Mouse (Mus musculus): Measurements from ENCODE around the gene A930017K11Rik. TPM values are rescaled to one million over a fixed set of nuclear protein-coding genes. Genes with fewer than 3 reads are reported as not detected.

A930017K11Rik gene
- polyA plus RNA-seq (2012; rRNA removed): 0.10 TPM in 2 replicates

GRCm38 (mm10) chr17:25951803-25952623 lies at the start of gene A930017K11Rik:
Gene A930017K11Rik (minus strand): TSS chr17:25952565.

GRCm38 (mm10) chr17:25985306-25986294 lies 33.2 kb upstream of the A930017K11Rik start, which contains the start of gene Capn15:
Gene Capn15 (minus strand): TSS chr17:25985796.

GRCm38 (mm10) chr17:25944366-25945163 lies 7.8 kb downstream of the A930017K11Rik start, which contains the start of the genes Pigq and Nhlrc4:
Gene Pigq (minus strand): TSS chr17:25944936.
Gene Nhlrc4 (minus strand): TSS chr17:25944961.

DNA sequence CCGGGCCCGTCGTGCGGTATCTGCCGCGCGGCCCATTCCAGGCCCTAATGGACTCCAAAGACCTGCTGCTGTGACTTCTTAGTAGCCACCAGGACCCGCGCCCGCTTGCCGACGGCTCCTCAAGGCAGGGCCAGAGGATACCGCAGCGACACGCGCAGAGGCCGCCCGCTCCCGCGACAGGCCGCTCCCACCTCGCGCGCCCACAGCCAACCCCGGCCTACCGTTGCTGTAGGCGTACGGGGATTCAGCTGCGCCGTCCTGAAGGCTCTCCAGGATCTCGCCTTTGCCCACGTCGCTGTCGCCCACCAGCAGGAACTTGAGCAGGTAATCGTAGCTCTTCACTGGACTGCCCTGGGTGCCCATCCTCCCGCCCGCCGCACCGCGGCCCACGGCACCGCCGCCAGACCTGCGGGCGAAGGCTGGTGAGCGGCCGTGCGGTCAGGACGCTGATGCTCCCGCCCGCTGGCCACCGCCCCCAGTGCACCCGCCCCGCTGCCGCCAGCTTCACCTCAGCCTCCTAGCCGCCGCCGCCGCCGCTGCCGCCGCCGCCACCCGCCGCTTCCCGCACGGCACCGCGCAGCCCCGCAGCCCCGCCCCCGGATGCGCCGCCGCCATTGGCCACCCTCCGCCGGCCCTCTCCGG lies 33.1 kb downstream of the A930017K11Rik start, which contains the start of gene Rab40c:
TSS of gene Rab40c (minus strand) at position 584 of the 642 bp plus-strand sequence.

Other genes with a start within 250 kb of the A930017K11Rik start
- gene Gng13, start 235.4 kb downstream of the A930017K11Rik start, polyA plus RNA-seq (2012; rRNA removed): 0.26 and 0.48 TPM in 2 replicates
- gene Chtf18, start 225.1 kb downstream of the A930017K11Rik start, polyA plus RNA-seq (2012; rRNA removed): 32.4 and 35.5 TPM in 2 replicates
- gene Rpusd1, start 224.9 kb downstream of the A930017K11Rik start, polyA plus RNA-seq (2012; rRNA removed): 18.4 and 32.8 TPM in 2 replicates
- gene Mslnl, start 216.5 kb downstream of the A930017K11Rik start, polyA plus RNA-seq (2012; rRNA removed): 0.02 and 0.05 TPM in 2 replicates
- 0.12 and 0.66 TPM in 2 replicates for gene Msln, start 198.2 kb downstream of the A930017K11Rik start, polyA plus RNA-seq (2012; rRNA removed)
- 16.3 and 21.2 TPM in 2 replicates for gene Narfl, start 178.8 kb downstream of the A930017K11Rik start, polyA plus RNA-seq (2012; rRNA removed)
- 111 and 132 TPM in 2 replicates for gene Haghl, start 166.9 kb downstream of the A930017K11Rik start, polyA plus RNA-seq (2012; rRNA removed)
- 0.09 and 0.10 TPM in 2 replicates for gene Ccdc78, start 166.0 kb downstream of the A930017K11Rik start, polyA plus RNA-seq (2012; rRNA removed)
- 88.5 and 121 TPM in 2 replicates for gene Fam173a, start 159.7 kb downstream of the A930017K11Rik start, polyA plus RNA-seq (2012; rRNA removed)
- gene AC134908.4, start 156.9 kb downstream of the A930017K11Rik start, polyA plus RNA-seq (2012; rRNA removed): 0.35 TPM in 1 of 2 replicates, not detected in the other
- 185 and 306 TPM in 2 replicates for gene Metrn, start 155.4 kb downstream of the A930017K11Rik start, polyA plus RNA-seq (2012; rRNA removed)
- gene Fbxl16, start 143.5 kb downstream of the A930017K11Rik start, polyA plus RNA-seq (2012; rRNA removed): 22.0 and 23.9 TPM in 2 replicates
- gene Wdr24, start 128.9 kb downstream of the A930017K11Rik start, polyA plus RNA-seq (2012; rRNA removed): 31.7 and 41.2 TPM in 2 replicates
- 40.7 and 69.5 TPM in 2 replicates for gene Jmjd8, start 123.7 kb downstream of the A930017K11Rik start, polyA plus RNA-seq (2012; rRNA removed)
- gene Stub1, start 119.2 kb downstream of the A930017K11Rik start, polyA plus RNA-seq (2012; rRNA removed): 262 and 275 TPM in 2 replicates
- 10.0 and 12.2 TPM in 2 replicates for gene Rhbdl1, start 115.3 kb downstream of the A930017K11Rik start, polyA plus RNA-seq (2012; rRNA removed)
- 4.6 and 8.4 TPM in 2 replicates for gene Gm20683, start 110.8 kb downstream of the A930017K11Rik start, polyA plus RNA-seq (2012; rRNA removed)
- 83.1 and 93.9 TPM in 2 replicates for gene Rhot2, start 107.7 kb downstream of the A930017K11Rik start, polyA plus RNA-seq (2012; rRNA removed)
- 66.2 and 66.6 TPM in 2 replicates for gene Wdr90, start 91.1 kb downstream of the A930017K11Rik start, polyA plus RNA-seq (2012; rRNA removed)
- gene Mcrip2, start 83.8 kb downstream of the A930017K11Rik start, polyA plus RNA-seq (2012; rRNA removed): 7.2 and 8.3 TPM in 2 replicates
- 62.4 and 68.5 TPM in 2 replicates for gene Mettl26, start 77.5 kb downstream of the A930017K11Rik start, polyA plus RNA-seq (2012; rRNA removed)
- gene Wfikkn1, start 71.7 kb downstream of the A930017K11Rik start, polyA plus RNA-seq (2012; rRNA removed): 1.1 and 1.2 TPM in 2 replicates
- 37.2 and 44.0 TPM in 2 replicates for gene Rab40c, start 32.8 kb downstream of the A930017K11Rik start, polyA plus RNA-seq (2012; rRNA removed)
- 78.0 and 105 TPM in 2 replicates for gene Pigq, start 7.6 kb downstream of the A930017K11Rik start, polyA plus RNA-seq (2012; rRNA removed)
- gene Nhlrc4, start 7.6 kb downstream of the A930017K11Rik start, polyA plus RNA-seq (2012; rRNA removed): 0.52 and 0.92 TPM in 2 replicates
- 30.1 and 36.6 TPM in 2 replicates for gene Capn15, start 33.2 kb upstream of the A930017K11Rik start, polyA plus RNA-seq (2012; rRNA removed)
- 49.1 and 66.0 TPM in 2 replicates for gene Rab11fip3, start 117.0 kb upstream of the A930017K11Rik start, polyA plus RNA-seq (2012; rRNA removed)
- gene Decr2, start 137.8 kb upstream of the A930017K11Rik start, polyA plus RNA-seq (2012; rRNA removed): 19.8 and 26.5 TPM in 2 replicates
- 77.4 and 109 TPM in 2 replicates for gene Nme4, start 143.0 kb upstream of the A930017K11Rik start, polyA plus RNA-seq (2012; rRNA removed)
- 3.2 and 4.4 TPM in 2 replicates for gene Tmem8, start 160.7 kb upstream of the A930017K11Rik start, polyA plus RNA-seq (2012; rRNA removed)
- 110 and 143 TPM in 2 replicates for gene Mrpl28, start 170.9 kb upstream of the A930017K11Rik start, polyA plus RNA-seq (2012; rRNA removed)
- gene Axin1, start 186.1 kb upstream of the A930017K11Rik start, polyA plus RNA-seq (2012; rRNA removed): 36.2 and 73.6 TPM in 2 replicates
- gene Pdia2, start 246.5 kb upstream of the A930017K11Rik start, polyA plus RNA-seq (2012; rRNA removed): 1.3 and 3.9 TPM in 2 replicates